Mouse (Mus musculus) CH12.LX (cell line): ENCODE measurements around the gene Nfatc2. TPM values are rescaled to one million over a fixed set of nuclear protein-coding genes. Genes with fewer than 3 reads are reported as not detected.

Experiments
- DNase-seq: peaks from one replicate; pipeline ENCODE4 v3.0.0-alpha.2; 2013; ENCODE audit errors: extremely low read depth
- H3K27ac ChIP-seq: 2 replicates; pipeline ENCODE4 v1.5.1; 2012; ENCODE audit warnings: low read depth, mild to moderate bottlenecking, control low read depth, moderate library complexity; ENCODE audit not compliant: insufficient read depth
- H3K27me3 ChIP-seq: replicated peaks from 2 replicates; pipeline ENCODE3; 2012; ENCODE audit warnings: inconsistent platforms
- H3K36me3 ChIP-seq, 2 experiments: replicated peaks in 1 of 2; 2 replicates each; pipeline versions ENCODE3 to v1.6.1; 2012; ENCODE audit warnings: inconsistent platforms in 1 of 2, low read length in 1 of 2, mild to moderate bottlenecking in 1 of 2, mixed read lengths in 1 of 2, moderate library complexity in 1 of 2; ENCODE audit not compliant: control insufficient read depth in 1 of 2, insufficient read depth in 1 of 2
- H3K4me1 ChIP-seq, 2 experiments: 2 replicates each; pipeline ENCODE4 v1.6.1; 2012; ENCODE audit warnings: inconsistent platforms in 1 of 2, moderate library complexity in 1 of 2; ENCODE audit not compliant: insufficient read depth in 2 of 2, control insufficient read depth in 1 of 2
- H3K4me2 ChIP-seq: 2 replicates; pipeline ENCODE4 v1.6.1; 2012; ENCODE audit warnings: low read depth, mild to moderate bottlenecking, control low read depth; ENCODE audit not compliant: poor library complexity, insufficient read depth, severe bottlenecking
- H3K4me3 ChIP-seq, 3 experiments: fragments of 150-350 bp in 1 of 3; sonication (generic) in 1 of 3; replicated peaks in 1 of 3; 2 replicates each; pipeline versions ENCODE3 to v1.5.1; 2011 to 2012; ENCODE audit warnings: low read depth in 2 of 3, low read length in 2 of 3, mild to moderate bottlenecking in 2 of 3, moderate library complexity in 2 of 3, control low read depth in 1 of 3, improper control_type of control experiment in 1 of 3, inconsistent platforms in 1 of 3, mixed read lengths in 1 of 3; ENCODE audit not compliant: poor library complexity in 1 of 3
- H3K79me2 ChIP-seq: replicated peaks from 2 replicates; pipeline ENCODE4 v1.6.1; 2012; ENCODE audit warnings: mild to moderate bottlenecking, moderate library complexity; ENCODE audit not compliant: control insufficient read depth, poor library complexity, insufficient read depth, severe bottlenecking; ENCODE audit errors: extremely low read depth
- H3K9ac ChIP-seq: 2 replicates; pipeline ENCODE4 v1.6.1; 2012; ENCODE audit warnings: low read depth, mild to moderate bottlenecking, control low read depth, moderate library complexity; ENCODE audit not compliant: insufficient read depth
- H3K9me3 ChIP-seq: replicated peaks from 2 replicates; pipeline ENCODE3; 2012; ENCODE audit warnings: low read length, inconsistent platforms, mixed read lengths
- CTCF ChIP-seq, 2 experiments: IDR thresholded peaks in 1 of 2; conservative IDR thresholded peaks in 1 of 2; 2 replicates each; pipeline ENCODE4 v1.5.1; 2011 to 2012; ENCODE audit warnings: low read depth in 2 of 2, low read length in 2 of 2, improper control_type of control experiment in 1 of 2, inconsistent platforms in 1 of 2, mild to moderate bottlenecking in 1 of 2, moderate library complexity in 1 of 2
- E2F4 ChIP-seq: IDR thresholded peaks from 2 replicates; pipeline ENCODE4 v1.6.1; 2011; ENCODE audit warnings: low read depth, low read length, improper control_type of control experiment; ENCODE audit not compliant: insufficient replicate concordance
- ETS1 ChIP-seq: conservative IDR thresholded peaks from 2 replicates; pipeline ENCODE4 v1.6.1; 2012; ENCODE audit warnings: low read depth, mild to moderate bottlenecking, inconsistent platforms, low read length, improper control_type of control experiment, moderate library complexity
- HCFC1 ChIP-seq: IDR thresholded peaks from 2 replicates; pipeline ENCODE4 v1.6.1; 2012; ENCODE audit warnings: low read depth, mild to moderate bottlenecking, inconsistent platforms, low read length, improper control_type of control experiment
- IRF4 ChIP-seq: IDR thresholded peaks from 2 replicates; pipeline ENCODE4 v1.6.1; 2014; ENCODE audit warnings: low read depth, mild to moderate bottlenecking, inconsistent platforms, low read length, improper control_type of control experiment
- JUN ChIP-seq: IDR thresholded peaks from 2 replicates; pipeline ENCODE4 v1.6.1; 2011; ENCODE audit warnings: low read depth, mild to moderate bottlenecking, low read length, improper control_type of control experiment, moderate library complexity; ENCODE audit not compliant: insufficient read depth
- JUND ChIP-seq: conservative IDR thresholded peaks from 2 replicates; pipeline ENCODE4 v1.6.1; 2011; ENCODE audit warnings: low read depth, low read length, improper control_type of control experiment
- MAZ ChIP-seq: IDR thresholded peaks from 2 replicates; pipeline ENCODE4 v1.6.1; 2012; ENCODE audit warnings: low read depth, mild to moderate bottlenecking, inconsistent platforms, low read length, improper control_type of control experiment, moderate library complexity
- MEF2A ChIP-seq: IDR thresholded peaks from 2 replicates; pipeline ENCODE4 v1.6.1; 2014; ENCODE audit warnings: low read depth, mild to moderate bottlenecking, inconsistent platforms, low read length, improper control_type of control experiment, borderline replicate concordance
- MXI1 ChIP-seq: IDR thresholded peaks from 2 replicates; pipeline ENCODE4 v1.6.1; 2011; ENCODE audit warnings: mild to moderate bottlenecking, low read depth, low read length, improper control_type of control experiment
- POLR2A ChIP-seq: IDR thresholded peaks from 2 replicates; pipeline ENCODE4 v1.6.1; 2011; ENCODE audit warnings: low read depth, mild to moderate bottlenecking, improper control_type of control experiment, low read length
- RAD21 ChIP-seq: IDR thresholded peaks from 2 replicates; pipeline ENCODE4 v1.6.1; 2011; ENCODE audit warnings: low read depth, mild to moderate bottlenecking, low read length, improper control_type of control experiment, moderate library complexity
- SIN3A ChIP-seq: IDR thresholded peaks from 2 replicates; pipeline ENCODE4 v1.6.1; 2012; ENCODE audit warnings: low read length, improper control_type of control experiment, inconsistent platforms
- SMC3 ChIP-seq: IDR thresholded peaks from 2 replicates; pipeline ENCODE4 v1.6.1; 2011; ENCODE audit warnings: low read depth, low read length, improper control_type of control experiment
- UBTF ChIP-seq: IDR thresholded peaks from 2 replicates; pipeline ENCODE4 v1.6.1; 2012; ENCODE audit warnings: low read depth, mild to moderate bottlenecking, inconsistent platforms, low read length, improper control_type of control experiment, moderate library complexity
- USF2 ChIP-seq: conservative IDR thresholded peaks from 2 replicates; pipeline ENCODE4 v1.6.1; 2011; ENCODE audit warnings: low read depth, low read length, improper control_type of control experiment
- ZC3H11A ChIP-seq: IDR thresholded peaks from 2 replicates; pipeline ENCODE4 v1.6.1; 2012; ENCODE audit warnings: low read depth, mild to moderate bottlenecking, inconsistent platforms, low read length, improper control_type of control experiment
- ZKSCAN1 ChIP-seq: IDR thresholded peaks from 2 replicates; pipeline ENCODE4 v1.6.1; 2012; ENCODE audit warnings: low read depth, inconsistent platforms, low read length, improper control_type of control experiment, borderline replicate concordance
- ZMIZ1 ChIP-seq: IDR thresholded peaks from 2 replicates; pipeline ENCODE4 v1.6.1; 2012; ENCODE audit warnings: low read depth, mild to moderate bottlenecking, inconsistent platforms, low read length, improper control_type of control experiment
- ZNF384 ChIP-seq: IDR thresholded peaks from 2 replicates; pipeline ENCODE4 v1.6.1; 2012; ENCODE audit warnings: low read depth, low read length, improper control_type of control experiment, inconsistent platforms
- dilution Hi-C: fragments of 300-500 bp; cut with MboI; formaldehyde crosslinking; loops from 2 replicates; pipeline ENCODE4 v1.14.3; 2020; ENCODE audit warnings: low sequenced_read_pairs; ENCODE audit not compliant: extremely low pct_unique_long_range_greater_than_20kb, extremely low pct_ligation_motif_present
- in situ Hi-C: fragments of 300-500 bp; cut with MboI; formaldehyde crosslinking; loops from 3 replicates; pipeline ENCODE4 v1.14.3; 2019; ENCODE audit warnings: low sequenced_read_pairs, low pct_ligation_motif_present, low pct_unique_long_range_greater_than_20kb, mixed read lengths
- polyA plus RNA-seq: library from polyadenylated mRNA; unstranded; fragments of >175 nt; gene quantifications from 2 replicates; pipeline ENCODE4 v1.2.1, GENCODE M21; 2012; ENCODE audit warnings: low read depth; ENCODE audit not compliant: insufficient read length
- total RNA-seq, 2 experiments: library from RNA; depleted of rRNA; stranded (reverse); fragments of 300-350 nt in 1 of 2; fragments of >200 nt in 1 of 2; gene quantifications; 2 replicates each; pipeline ENCODE4 v1.2.3; 2012 to 2014

Nfatc2 gene
- total and polyA plus RNA-seq, 3 experiments, result 1.8 to 4.8 (median 3.6) TPM

DNA sequence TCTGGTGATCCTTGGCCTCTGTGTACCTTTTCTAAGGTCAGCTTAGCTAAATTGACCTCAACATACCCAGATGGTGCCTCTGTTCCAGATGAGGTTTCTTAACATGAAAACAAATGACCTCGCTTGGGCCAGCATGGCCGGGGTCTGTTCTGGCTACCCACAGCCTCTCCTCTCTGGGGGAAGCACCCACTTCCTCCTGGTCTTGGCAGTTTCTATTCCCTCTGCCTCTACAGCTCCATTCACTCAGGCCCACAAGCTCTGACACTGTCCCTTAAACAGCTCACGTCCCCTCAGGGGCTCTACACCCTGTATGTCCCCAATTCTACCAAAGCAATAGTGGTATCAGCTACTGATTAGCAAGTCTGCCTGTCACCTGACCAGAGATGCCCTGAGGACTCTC lies 27.6 kb downstream of the Nfatc2 start:
- no peaks in the 10 kb centered on the region for H3K9me3 ChIP-seq
- no peaks in the 10 kb centered on the region for H3K79me2 ChIP-seq
- no peaks in the 10 kb centered on the region for H3K27me3 ChIP-seq
- in situ Hi-C loops (no loop called here), dilution Hi-C loops (no loop called here)
- peaks cover 25 to 60% of the 10 kb centered on the region in 2 experiments for H3K4me1 ChIP-seq
- H3K4me2 ChIP-seq, result no peak overlapping the region
- DNase-seq, result no peak
- TF ChIP-seq ETS1 (no peak), UBTF (no peak), ZKSCAN1 (no peak), RAD21 (no peak), E2F4 (no peak), ZC3H11A (no peak), MXI1 (no peak), MAZ (no peak), MEF2A (no peak), ZNF384 (no peak), JUND (no peak), SIN3A (no peak), POLR2A (no peak)
- no peak overlapping the region for H3K9ac ChIP-seq
- no peak overlapping the region for H3K27ac ChIP-seq
- H3K36me3 ChIP-seq, result peaks cover 20 to 63% of the 10 kb centered on the region in 2 experiments
- H3K4me3 ChIP-seq, result no peak overlapping the region

DNA sequence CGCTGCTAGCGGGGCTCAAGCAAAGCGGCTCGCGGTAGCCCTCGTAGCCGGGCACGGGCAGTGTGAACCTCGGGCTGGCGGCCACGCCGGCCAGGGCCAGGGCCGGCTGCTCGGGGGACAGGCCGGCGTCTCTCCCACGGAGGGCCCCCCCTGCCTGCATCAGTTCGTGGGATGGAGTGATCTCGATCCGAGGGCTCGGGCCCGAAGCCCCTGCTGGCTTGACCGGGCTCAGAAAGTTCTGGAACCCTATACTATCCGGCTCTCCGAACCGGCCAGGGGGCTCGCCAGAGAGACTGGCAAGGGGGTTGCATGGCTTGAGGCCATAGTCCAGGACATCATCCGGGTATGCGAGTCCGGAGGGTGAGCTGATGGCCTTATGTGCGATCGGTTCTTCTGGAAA lies 30.2 kb downstream of the Nfatc2 start:
- DNase-seq, result no peak
- in situ Hi-C loops, result no loop called here
- H3K79me2 ChIP-seq, result no peaks in the 10 kb centered on the region
- H3K4me3 ChIP-seq, result no peak overlapping the region
- H3K4me2 ChIP-seq, result no peak overlapping the region
- H3K36me3 ChIP-seq, result peaks cover 28 to 68% of the 10 kb centered on the region in 2 experiments
- no peak overlapping the region for H3K27ac ChIP-seq
- H3K9ac ChIP-seq, result no peak overlapping the region
- dilution Hi-C loops, result no loop called here
- TF ChIP-seq SMC3 (no peak), USF2 (no peak), IRF4 (no peak), ZC3H11A (no peak), ZMIZ1 (no peak), UBTF (no peak), CTCF (conservative IDR thresholded peaks at IDR 0.05 in 1 of 2, IDR thresholded peaks at IDR 0.05 in 1 of 2; ENCODE audit: low read depth in 2 of 2, low read length in 2 of 2) (no peak), E2F4 (no peak), JUN (no peak), MXI1 (no peak), HCFC1 (no peak)
- H3K27me3 ChIP-seq, result no peaks in the 10 kb centered on the region
- H3K9me3 ChIP-seq, result no peaks in the 10 kb centered on the region
- H3K4me1 ChIP-seq, result peaks cover 31 to 38% of the 10 kb centered on the region in 2 experiments
